Mouse (Mus musculus) C2C12 (cell line): ENCODE measurements at regions not wholly inside any gene's neighbourhood (a gene's known extent, or its start where the extent isn't known, plus 50 kb on each side); places are given as distances from the start of the nearest gene placed in this dataset.

Experiments
- CEBPB ChIP-seq: IDR thresholded peaks from one replicate; pipeline ENCODE4 v1.6.1; 2011; ENCODE audit warnings: low read depth, mild to moderate bottlenecking, control low read depth, moderate library complexity
- CTCF ChIP-seq: IDR thresholded peaks from one replicate; pipeline ENCODE4 v1.5.1; 2011; ENCODE audit not compliant: control insufficient read depth, insufficient read depth, insufficient read length
- FOSL1 ChIP-seq: IDR thresholded peaks from one replicate; pipeline ENCODE4 v1.8.0; 2011; ENCODE audit warnings: mild to moderate bottlenecking, low read length; ENCODE audit not compliant: poor library complexity, insufficient read depth, severe bottlenecking
- MAX ChIP-seq: IDR thresholded peaks from one replicate; pipeline ENCODE4 v1.6.1; 2011; ENCODE audit warnings: mild to moderate bottlenecking, control low read depth
- MYOG ChIP-seq: IDR thresholded peaks from one replicate; pipeline ENCODE4 v1.6.1; 2011; ENCODE audit not compliant: control insufficient read depth, insufficient read length; ENCODE audit errors: extremely low read depth

- no peak for TF ChIP-seq MYOG
- no peak for TF ChIP-seq CTCF
- no peak for TF ChIP-seq MAX
- TF ChIP-seq FOSL1: no peak
- TF ChIP-seq CEBPB: no peak
Observed at GRCm38 (mm10) chr15:6953556-6953955, 78.8 kb upstream of the Osmr start.
